Mouse (Mus musculus) liver, embryonic 16.5 days (tissue): ENCODE data around the gene Gm20532. TPM values are rescaled to one million over a fixed set of nuclear protein-coding genes. Genes with fewer than 3 reads are reported as not detected.
A peak's percentile ranks its signal among the peaks of the same experiment; 100 is the strongest.

Source experiments
- ATAC-seq: fragments of 200-750 bp; cut with Nextera tagmentation; 2 replicates; pipeline ENCODE4 v1.8.0; 2017; ENCODE audit warnings: low read depth, mild to moderate bottlenecking, moderate number of reproducible peaks, moderate library complexity
- H3K27ac ChIP-seq: fragments of 300-500 bp; sonication (generic); 2 replicates; pipeline ENCODE4 v1.5.1; 2014; ENCODE audit warnings: mild to moderate bottlenecking, low read length
- H3K27me3 ChIP-seq: fragments of 300-500 bp; sonication (generic); 2 replicates; pipeline ENCODE4 v1.6.1; 2014; ENCODE audit warnings: low read depth, low read length, mixed read lengths; ENCODE audit not compliant: control insufficient read depth, insufficient read depth
- H3K36me3 ChIP-seq: fragments of 300-500 bp; sonication (generic); 2 replicates; pipeline ENCODE4 v1.6.1; 2014; ENCODE audit warnings: mild to moderate bottlenecking; ENCODE audit not compliant: control insufficient read depth, insufficient read depth
- H3K4me1 ChIP-seq: fragments of 300-500 bp; sonication (generic); 2 replicates; pipeline ENCODE4 v1.6.1; 2014; ENCODE audit warnings: low read depth, low read length, mixed read lengths; ENCODE audit not compliant: control insufficient read depth
- H3K4me2 ChIP-seq: fragments of 300-500 bp; sonication (generic); 2 replicates; pipeline ENCODE4 v1.6.1; 2014; ENCODE audit warnings: low read depth, low read length, mixed read lengths
- H3K4me3 ChIP-seq: fragments of 300-500 bp; sonication (generic); 2 replicates; pipeline ENCODE4 v1.5.1; 2014; ENCODE audit warnings: low read depth, mild to moderate bottlenecking, low read length
- H3K9ac ChIP-seq: fragments of 300-500 bp; sonication (generic); 2 replicates; pipeline ENCODE4 v1.6.1; 2014; ENCODE audit warnings: low read depth, low read length
- H3K9me3 ChIP-seq: fragments of 300-500 bp; sonication (generic); replicated peaks from 2 replicates; pipeline ENCODE4 v1.6.1; 2016; ENCODE audit warnings: low read length; ENCODE audit not compliant: control insufficient read depth
- WGBS: fragments of 180-500 bp; shearing (Covaris S2); extraction: QIAGEN DNeasy Blood & Tissue Kit; methylation state at CpG from one replicate; pipeline ENCODE4 v1.1.7; 2014; ENCODE audit not compliant: insufficient replicate concordance; 5-methylcytosine and 5-hydroxymethylcytosine counted together
- polyA plus RNA-seq: library from polyadenylated mRNA; unstranded; fragments of >200 nt; fragmentation: Nextera tagmentation; extraction: Ambion mirVana; gene quantifications from 2 replicates; pipeline ENCODE4 v1.2.1, GENCODE M21; 2015

Gene Gm20532
- polyA plus RNA-seq, 1 experiment from 2014 or later = not detected

- Histone ChIP-seq H3K4me2 (no peak overlapping the region), H3K9me3 (no peaks in the 10 kb centered on the region), H3K4me1 (peaks cover 15% of the 10 kb centered on the region), H3K27ac (no peak overlapping the region), H3K27me3 (no peaks in the 10 kb centered on the region), H3K36me3 (peaks cover 8% of the 10 kb centered on the region), H3K9ac (no peak overlapping the region), H3K4me3 (no peak overlapping the region)
- 56% methylated on average over 4 of the region's 4 CpGs for WGBS
- ATAC-seq = no peak
Measured at GRCm38 (mm10) chr2:26588573-26588972, 2.1 kb downstream of the Gm20532 start.

GRCm38 (mm10) chr2:26589284-26589683 is 2.8 kb downstream of the Gm20532 start:
- Histone ChIP-seq H3K4me3 (no peak overlapping the region), H3K36me3 (peaks cover 9% of the 10 kb centered on the region), H3K9ac (no peak overlapping the region), H3K27ac (no peak overlapping the region), H3K4me2 (no peak overlapping the region), H3K4me1 (peaks cover 15% of the 10 kb centered on the region), H3K9me3 (no peaks in the 10 kb centered on the region), H3K27me3 (no peaks in the 10 kb centered on the region)
- 80% methylated on average over 10 of the region's 10 CpGs for WGBS
- no peak for ATAC-seq

GRCm38 (mm10) chr2:26590282-26590681 is 3.8 kb downstream of the Gm20532 start:
- Histone ChIP-seq H3K9me3 (no peaks in the 10 kb centered on the region), H3K4me3 (no peak overlapping the region), H3K27me3 (no peaks in the 10 kb centered on the region), H3K36me3 (peaks cover 9% of the 10 kb centered on the region), H3K27ac (no peak overlapping the region), H3K4me2 (no peak overlapping the region), H3K4me1 (peaks cover 21% of the 10 kb centered on the region), H3K9ac (no peak overlapping the region)
- no peak for ATAC-seq
- 85% methylated on average over 7 of the region's 7 CpGs for WGBS

GRCm38 (mm10) chr2:26590962-26591361 is 4.5 kb downstream of the Gm20532 start:
- H3K9me3 ChIP-seq = no peaks in the 10 kb centered on the region
- peaks cover 27% of the 10 kb centered on the region for H3K4me1 ChIP-seq
- H3K27ac ChIP-seq = no peak overlapping the region
- no peak overlapping the region for H3K9ac ChIP-seq
- peaks cover 9% of the 10 kb centered on the region for H3K36me3 ChIP-seq
- ATAC-seq = no peak
- no peaks in the 10 kb centered on the region for H3K27me3 ChIP-seq
- H3K4me3 ChIP-seq = no peak overlapping the region
- 76% methylated on average over 7 of the region's 7 CpGs for WGBS
- no peak overlapping the region for H3K4me2 ChIP-seq

- Histone ChIP-seq H3K9me3 (no peaks in the 10 kb centered on the region), H3K27me3 (no peaks in the 10 kb centered on the region), H3K4me1 (peaks cover 27% of the 10 kb centered on the region), H3K36me3 (peaks cover 9% of the 10 kb centered on the region), H3K9ac (no peak overlapping the region), H3K4me3 (no peak overlapping the region), H3K27ac (no peak overlapping the region), H3K4me2 (no peak overlapping the region)
- 66% methylated on average over 12 of the region's 12 CpGs for WGBS
- no peak for ATAC-seq
Measured at GRCm38 (mm10) chr2:26591416-26591815, 5.0 kb downstream of the Gm20532 start.

GRCm38 (mm10) chr2:26593211-26594021 is 7.0 kb downstream of the Gm20532 start:
- no peak overlapping the region for H3K4me3 ChIP-seq
- no peak overlapping the region for H3K4me2 ChIP-seq
- no peaks in the 10 kb centered on the region for H3K27me3 ChIP-seq
- H3K9ac ChIP-seq = no peak overlapping the region
- peaks cover 17% of the 10 kb centered on the region for H3K4me1 ChIP-seq
- 56% methylated on average over 9 of the region's 9 CpGs for WGBS
- no peak overlapping the region for H3K27ac ChIP-seq
- H3K36me3 ChIP-seq = peaks cover 9% of the 10 kb centered on the region
- no peak for ATAC-seq
- H3K9me3 ChIP-seq = no peaks in the 10 kb centered on the region

GRCm38 (mm10) chr2:26594022-26594346 is 7.5 kb downstream of the Gm20532 start:
- 34% methylated on average over 9 of the region's 9 CpGs for WGBS
- 0 out of 2 replicates have a peak, but pooled peaks have one; percentile 20 for ATAC-seq
- Histone ChIP-seq H3K4me2 (no peak overlapping the region), H3K27me3 (no peaks in the 10 kb centered on the region), H3K9me3 (no peaks in the 10 kb centered on the region), H3K27ac (no peak overlapping the region), H3K4me1 (peaks cover 19% of the 10 kb centered on the region), H3K9ac (no peak overlapping the region), H3K36me3 (peaks cover 9% of the 10 kb centered on the region), H3K4me3 (no peak overlapping the region)

GRCm38 (mm10) chr2:26594461-26594933 is 8.1 kb downstream of the Gm20532 start:
- no peak overlapping the region for H3K4me2 ChIP-seq
- no peaks in the 10 kb centered on the region for H3K27me3 ChIP-seq
- WGBS = 67% methylated on average over 7 of the region's 7 CpGs
- peaks cover 20% of the 10 kb centered on the region for H3K4me1 ChIP-seq
- H3K27ac ChIP-seq = peak overlapping the region; percentile 30
- H3K9me3 ChIP-seq = no peaks in the 10 kb centered on the region
- H3K36me3 ChIP-seq = peaks cover 9% of the 10 kb centered on the region
- no peak overlapping the region for H3K9ac ChIP-seq
- ATAC-seq = no peak
- H3K4me3 ChIP-seq = no peak overlapping the region

GRCm38 (mm10) chr2:26594934-26595724 is 8.7 kb downstream of the Gm20532 start:
- H3K27me3 ChIP-seq = no peaks in the 10 kb centered on the region
- no peak overlapping the region for H3K9ac ChIP-seq
- H3K4me3 ChIP-seq = no peak overlapping the region
- WGBS = 49% methylated on average over 6 of the region's 6 CpGs
- peak; percentile 65 for ATAC-seq
- H3K27ac ChIP-seq = peak overlapping the region; percentile 47
- H3K36me3 ChIP-seq = peaks cover 9% of the 10 kb centered on the region
- no peaks in the 10 kb centered on the region for H3K9me3 ChIP-seq
- H3K4me1 ChIP-seq = peaks cover 26% of the 10 kb centered on the region
- no peak overlapping the region for H3K4me2 ChIP-seq
